Mouse (Mus musculus) forebrain, embryonic 12.5 days (tissue): ENCODE results near the gene Sf3b1. TPM values are rescaled to one million over a fixed set of nuclear protein-coding genes. Genes with fewer than 3 reads are reported as not detected.
"Not testable (repeated sequence)": the region's sequence is repeated elsewhere in the genome, so short reads cannot be mapped to it uniquely, and the experiment has no call there.

Source experiments
- ATAC-seq: fragments of 200-750 bp; cut with Nextera tagmentation; 2 replicates; pipeline ENCODE4 v1.8.0; 2017; ENCODE audit warnings: moderate TSS enrichment; ENCODE audit not compliant: low FRiP score
- H3K27ac ChIP-seq: fragments of 300-500 bp; sonication (generic); 2 replicates; pipeline ENCODE4 v1.5.1; 2016; ENCODE audit warnings: mild to moderate bottlenecking
- H3K27me3 ChIP-seq: fragments of 300-500 bp; sonication (generic); 2 replicates; pipeline ENCODE4 v1.6.1; 2016; ENCODE audit warnings: mild to moderate bottlenecking
- H3K36me3 ChIP-seq: fragments of 300-500 bp; sonication (generic); replicated peaks from 2 replicates; pipeline ENCODE4 v1.6.1; 2016; ENCODE audit warnings: mild to moderate bottlenecking
- H3K4me1 ChIP-seq: fragments of 300-500 bp; sonication (generic); 2 replicates; pipeline ENCODE4 v1.6.1; 2016
- H3K4me2 ChIP-seq: fragments of 300-500 bp; sonication (generic); 2 replicates; pipeline ENCODE4 v1.6.1; 2016; ENCODE audit warnings: mild to moderate bottlenecking, moderate library complexity
- H3K4me3 ChIP-seq: fragments of 300-500 bp; sonication (generic); replicated peaks from 2 replicates; pipeline ENCODE4 v1.5.1; 2016; ENCODE audit warnings: mild to moderate bottlenecking
- H3K9ac ChIP-seq: fragments of 300-500 bp; sonication (generic); 2 replicates; pipeline ENCODE4 v1.6.1; 2016; ENCODE audit warnings: mild to moderate bottlenecking
- H3K9me3 ChIP-seq: fragments of 300-500 bp; sonication (generic); 2 replicates; pipeline ENCODE4 v1.6.1; 2016
- WGBS: fragments of 180-500 bp; shearing (Covaris S2); methylation state at CpG from one replicate; pipeline ENCODE4 v1.1.7; 2016; 5-methylcytosine and 5-hydroxymethylcytosine counted together
- polyA plus RNA-seq: library from polyadenylated mRNA; unstranded; fragments of >200 nt; fragmentation: Nextera tagmentation; extraction: Ambion mirVana; gene quantifications from 2 replicates; pipeline ENCODE4 v1.2.1, GENCODE M21; 2016

Sf3b1 gene
- 376 and 422 TPM in 2 replicates for polyA plus RNA-seq

GRCm38 (mm10) chr1:55027253-55027801, at the start of gene Sf3b1:
Gene Sf3b1, minus strand, starts transcription at chr1:55027481.
- Histone ChIP-seq H3K4me2 (peak within 1 kb of the TSS; percentile 78), H3K9me3 (no peaks in the 10 kb centered on the region), H3K9ac (peak within 1 kb of the TSS; percentile 88), H3K4me3 (peak within 1 kb of the TSS; percentile 98), H3K36me3 (no peaks in the 10 kb centered on the region), H3K4me1 (peaks cover 11% of the 10 kb centered on the region), H3K27me3 (no peaks in the 10 kb centered on the region), H3K27ac (peak within 1 kb of the TSS; percentile 86)
- 2% methylated on average over 46 of the region's 46 CpGs for WGBS
- peak; percentile 99 for ATAC-seq

- no peak overlapping the region for H3K9ac ChIP-seq
- H3K4me2 ChIP-seq = no peak overlapping the region
- H3K36me3 ChIP-seq = peaks cover 45% of the 10 kb centered on the region
- H3K9me3 ChIP-seq = no peaks in the 10 kb centered on the region
- H3K27ac ChIP-seq = no peak overlapping the region
- H3K4me3 ChIP-seq = no peak overlapping the region
- H3K27me3 ChIP-seq = no peaks in the 10 kb centered on the region
- H3K4me1 ChIP-seq = no peaks in the 10 kb centered on the region
- ATAC-seq = no peak
Measured at GRCm38 (mm10) chr1:55076395-55076743, 49.1 kb upstream of the Sf3b1 start.

GRCm38 (mm10) chr1:55075652-55076394, 48.5 kb upstream of the Sf3b1 start:
- no peak overlapping the region for H3K4me2 ChIP-seq
- H3K27me3 ChIP-seq = no peaks in the 10 kb centered on the region
- no peaks in the 10 kb centered on the region for H3K9me3 ChIP-seq
- H3K9ac ChIP-seq = no peak overlapping the region
- H3K4me1 ChIP-seq = no peaks in the 10 kb centered on the region
- no peak overlapping the region for H3K4me3 ChIP-seq
- H3K36me3 ChIP-seq = peaks cover 40% of the 10 kb centered on the region
- WGBS = 80% methylated on average over 5 of the region's 5 CpGs
- ATAC-seq = no peak
- no peak overlapping the region for H3K27ac ChIP-seq

GRCm38 (mm10) chr1:55074757-55075156, 47.5 kb upstream of the Sf3b1 start:
- H3K36me3 ChIP-seq = peaks cover 29% of the 10 kb centered on the region
- H3K4me3 ChIP-seq = no peak overlapping the region
- no peaks in the 10 kb centered on the region for H3K27me3 ChIP-seq
- WGBS = 59% methylated on average over 2 of the region's 2 CpGs
- no peak overlapping the region for H3K9ac ChIP-seq
- no peak for ATAC-seq
- H3K4me1 ChIP-seq = no peaks in the 10 kb centered on the region
- H3K27ac ChIP-seq = no peak overlapping the region
- H3K9me3 ChIP-seq = no peaks in the 10 kb centered on the region
- no peak overlapping the region for H3K4me2 ChIP-seq

- H3K36me3 ChIP-seq = peaks cover 25% of the 10 kb centered on the region
- not testable (repeated sequence) for H3K27ac ChIP-seq, ATAC-seq, H3K27me3 ChIP-seq, H3K9me3 ChIP-seq, H3K9ac ChIP-seq, H3K4me2 ChIP-seq, H3K4me1 ChIP-seq, H3K4me3 ChIP-seq
Measured at GRCm38 (mm10) chr1:55072328-55072727, 45.0 kb upstream of the Sf3b1 start.

- no peak overlapping the region for H3K9ac ChIP-seq
- H3K4me3 ChIP-seq = no peak overlapping the region
- H3K36me3 ChIP-seq = peaks cover 26% of the 10 kb centered on the region
- H3K27ac ChIP-seq = no peak overlapping the region
- peaks cover 3% of the 10 kb centered on the region; the same call in 1 of the 2 replicates for H3K4me1 ChIP-seq
- 91% methylated on average over 4 of the region's 4 CpGs for WGBS
- H3K27me3 ChIP-seq = no peaks in the 10 kb centered on the region
- H3K4me2 ChIP-seq = no peak overlapping the region
- no peaks in the 10 kb centered on the region for H3K9me3 ChIP-seq
- no peak for ATAC-seq
Measured at GRCm38 (mm10) chr1:55061772-55062171, 34.5 kb upstream of the Sf3b1 start.

GRCm38 (mm10) chr1:55061099-55061498, 33.8 kb upstream of the Sf3b1 start:
- Histone ChIP-seq H3K9ac (no peak overlapping the region), H3K9me3 (no peaks in the 10 kb centered on the region), H3K36me3 (peaks cover 26% of the 10 kb centered on the region), H3K27me3 (no peaks in the 10 kb centered on the region), H3K4me1 (peaks cover 3% of the 10 kb centered on the region; the same call in 1 of the 2 replicates), H3K27ac (no peak overlapping the region), H3K4me2 (no peak overlapping the region), H3K4me3 (no peak overlapping the region)
- WGBS = 96% methylated on average over 5 of the region's 5 CpGs
- ATAC-seq = no peak

GRCm38 (mm10) chr1:55058383-55058782, 31.1 kb upstream of the Sf3b1 start:
- not testable (repeated sequence) for ATAC-seq, H3K27ac ChIP-seq, H3K27me3 ChIP-seq, H3K9ac ChIP-seq, H3K9me3 ChIP-seq, H3K4me3 ChIP-seq, H3K4me2 ChIP-seq, H3K36me3 ChIP-seq
- H3K4me1 ChIP-seq = peaks cover 11% of the 10 kb centered on the region
- 85% methylated on average over 2 of the region's 3 CpGs for WGBS

- H3K36me3 ChIP-seq = peaks cover 6% of the 10 kb centered on the region; the same call in 1 of the 2 replicates
- no peak overlapping the region for H3K9ac ChIP-seq
- H3K4me3 ChIP-seq = no peak overlapping the region
- H3K4me2 ChIP-seq = no peak overlapping the region
- 85% methylated on average over 5 of the region's 5 CpGs for WGBS
- H3K27me3 ChIP-seq = no peaks in the 10 kb centered on the region
- peaks cover 14% of the 10 kb centered on the region for H3K4me1 ChIP-seq
- no peak overlapping the region for H3K27ac ChIP-seq
- ATAC-seq = no peak
- no peaks in the 10 kb centered on the region for H3K9me3 ChIP-seq
Measured at GRCm38 (mm10) chr1:55055322-55056115, 28.2 kb upstream of the Sf3b1 start.

GRCm38 (mm10) chr1:55053596-55053995, 26.3 kb upstream of the Sf3b1 start:
- Histone ChIP-seq H3K4me3 (peak overlapping the region; percentile 92), H3K4me1 (peaks cover 11% of the 10 kb centered on the region), H3K36me3 (peaks cover 6% of the 10 kb centered on the region; the same call in 1 of the 2 replicates), H3K27me3 (peaks cover 5% of the 10 kb centered on the region; the same call in 1 of the 2 replicates), H3K9ac (no peak overlapping the region; the same call in 1 of the 2 replicates), H3K9me3 (no peaks in the 10 kb centered on the region), H3K27ac (no peak overlapping the region), H3K4me2 (peak overlapping the region; percentile 70)
- 80% methylated on average over 4 of the region's 4 CpGs for WGBS
- ATAC-seq = no peak

GRCm38 (mm10) chr1:55053005-55053404, 25.7 kb upstream of the Sf3b1 start:
- Histone ChIP-seq H3K9ac (peak overlapping the region; percentile 74), H3K27me3 (peaks cover 5% of the 10 kb centered on the region; the same call in 1 of the 2 replicates), H3K4me2 (peak overlapping the region; percentile 70), H3K4me1 (peaks cover 11% of the 10 kb centered on the region), H3K9me3 (no peaks in the 10 kb centered on the region), H3K36me3 (peaks cover 6% of the 10 kb centered on the region; the same call in 1 of the 2 replicates), H3K4me3 (peak overlapping the region; percentile 92), H3K27ac (peak overlapping the region; percentile 78; the same call in 1 of the 2 replicates)
- WGBS = 0% methylated on average over 41 of the region's 42 CpGs
- ATAC-seq = no peak

- no peaks in the 10 kb centered on the region for H3K9me3 ChIP-seq
- H3K4me3 ChIP-seq = peak within 1 kb of the TSS; percentile 92
- peak within 1 kb of the TSS; percentile 74 for H3K9ac ChIP-seq
- WGBS = under 1% methylated on average over 46 of the region's 46 CpGs
- peaks cover 5% of the 10 kb centered on the region; the same call in 1 of the 2 replicates for H3K27me3 ChIP-seq
- peaks cover 6% of the 10 kb centered on the region; the same call in 1 of the 2 replicates for H3K36me3 ChIP-seq
- peak within 1 kb of the TSS; percentile 78 for H3K27ac ChIP-seq
- ATAC-seq = peak; percentile 100
- peak within 1 kb of the TSS; percentile 82 for H3K4me2 ChIP-seq
- peaks cover 11% of the 10 kb centered on the region for H3K4me1 ChIP-seq
Measured at GRCm38 (mm10) chr1:55052355-55052953, 25.2 kb upstream of the Sf3b1 start, which contains the start of gene Coq10b. Gene Coq10b, plus strand, starts transcription at chr1:55052770.
